Mouse (Mus musculus) spleen, postnatal 36 days (tissue): ENCODE results near the gene Lrrc46.

Source experiments
- DNase-seq, 2 experiments: peaks; one replicate each; pipeline ENCODE4 v3.0.0; 2022; ENCODE audit warnings: low spot score in 2 of 2, mixed read lengths in 1 of 2

The Lrrc46 gene

GRCm38 (mm10) chr11:97041022-97041899, at the start of gene Lrrc46, which contains the start of gene Mrpl10:
TSS of gene Lrrc46 (minus strand) at chr11:97041407.
TSS of gene Mrpl10 (plus strand) at chr11:97041560.
- DNase-seq = peak; percentile 84

GRCm38 (mm10) chr11:97086365-97086764, 45.2 kb upstream of the Lrrc46 start:
- DNase-seq = no peak

- no peak for DNase-seq
Observed at GRCm38 (mm10) chr11:97084821-97085505, 43.8 kb upstream of the Lrrc46 start.

- no peak for DNase-seq
Observed at GRCm38 (mm10) chr11:97083401-97084140, 42.4 kb upstream of the Lrrc46 start.

- DNase-seq = peak; percentile 18 to 57
Observed at GRCm38 (mm10) chr11:97082977-97083376, 41.8 kb upstream of the Lrrc46 start.

- no peak for DNase-seq
Observed at GRCm38 (mm10) chr11:97080291-97080690, 39.1 kb upstream of the Lrrc46 start.

GRCm38 (mm10) chr11:97078751-97079150, 37.5 kb upstream of the Lrrc46 start:
- no peak for DNase-seq

- no peak for DNase-seq
Observed at GRCm38 (mm10) chr11:97074235-97074634, 33.0 kb upstream of the Lrrc46 start.

- DNase-seq = no peak
Observed at GRCm38 (mm10) chr11:97072533-97072932, 31.3 kb upstream of the Lrrc46 start.

- DNase-seq = no peak
Observed at GRCm38 (mm10) chr11:97071129-97071528, 29.9 kb upstream of the Lrrc46 start.

GRCm38 (mm10) chr11:97069770-97070169, 28.6 kb upstream of the Lrrc46 start:
- no peak for DNase-seq

- DNase-seq = no peak
Observed at GRCm38 (mm10) chr11:97069333-97069732, 28.1 kb upstream of the Lrrc46 start.

- DNase-seq = no peak
Observed at GRCm38 (mm10) chr11:97066656-97067360, 25.6 kb upstream of the Lrrc46 start.

- DNase-seq = no peak
Observed at GRCm38 (mm10) chr11:97065538-97066295, 24.5 kb upstream of the Lrrc46 start.

GRCm38 (mm10) chr11:97063921-97064295, 22.7 kb upstream of the Lrrc46 start:
- DNase-seq = no peak

- DNase-seq = no peak
Observed at GRCm38 (mm10) chr11:97063274-97063920, 22.2 kb upstream of the Lrrc46 start.

- peak; percentile 18 to 25 for DNase-seq
Observed at GRCm38 (mm10) chr11:97052219-97052646, 11.0 kb upstream of the Lrrc46 start.

- DNase-seq = no peak
Observed at GRCm38 (mm10) chr11:97050944-97051586, 9.9 kb upstream of the Lrrc46 start.

GRCm38 (mm10) chr11:97050216-97050943, 9.2 kb upstream of the Lrrc46 start, which contains the start of gene Osbpl7:
TSS of gene Osbpl7 (plus strand) at chr11:97050628.
- peak; percentile 75 to 80 for DNase-seq
